Mouse (Mus musculus): ENCODE results near the gene Crxos. TPM values are rescaled to one million over a fixed set of nuclear protein-coding genes. Genes with fewer than 3 reads are reported as not detected.

The Crxos gene
- polyA plus RNA-seq, 2 experiments, result not detected

- WGBS, result 89% methylated on average over 1 of the region's 1 CpGs
- Histone ChIP-seq H3K4me1 (ENCODE audit: control insufficient read depth, insufficient read depth, low read length) (no peaks in the 10 kb centered on the region), H3K9me3 (ENCODE audit: control insufficient read depth, low read length) (no peaks in the 10 kb centered on the region), H3K9ac (ENCODE audit: low read depth, low read length, severe bottlenecking) (no peak overlapping the region), H3K4me3 (replicated peaks; ENCODE audit: low read length) (no peak overlapping the region), H3K36me3 (ENCODE audit: control insufficient read depth, insufficient read depth, low read length) (no peaks in the 10 kb centered on the region), H3K27ac (replicated peaks; ENCODE audit: low read depth, low read length) (no peak overlapping the region), H3K4me2 (replicated peaks; ENCODE audit: low read depth, low read length, severe bottlenecking) (no peak overlapping the region), H3K27me3 (ENCODE audit: control insufficient read depth, insufficient read depth, low read length) (no peaks in the 10 kb centered on the region)
- DNase-seq (ENCODE audit: low spot score), result no peak
- no peak for TF ChIP-seq POLR2A (IDR thresholded peaks at IDR 0.05; ENCODE audit: borderline replicate concordance, extremely low read depth, insufficient read depth, insufficient read length)
- no peak for ATAC-seq (ENCODE audit: low FRiP score, low read depth)
Measured at GRCm38 (mm10) chr7:15906602-15907001, 24.2 kb downstream of the Crxos start.

- Histone ChIP-seq H3K4me3 (replicated peaks; ENCODE audit: low read length) (no peak overlapping the region), H3K27me3 (ENCODE audit: control insufficient read depth, insufficient read depth, low read length) (no peaks in the 10 kb centered on the region), H3K4me2 (replicated peaks; ENCODE audit: low read depth, low read length, severe bottlenecking) (no peak overlapping the region), H3K9ac (ENCODE audit: low read depth, low read length, severe bottlenecking) (no peak overlapping the region), H3K27ac (replicated peaks; ENCODE audit: low read depth, low read length) (no peak overlapping the region), H3K36me3 (ENCODE audit: control insufficient read depth, insufficient read depth, low read length) (no peaks in the 10 kb centered on the region), H3K4me1 (ENCODE audit: control insufficient read depth, insufficient read depth, low read length) (no peaks in the 10 kb centered on the region), H3K9me3 (ENCODE audit: control insufficient read depth, low read length) (no peaks in the 10 kb centered on the region)
- ATAC-seq (ENCODE audit: low FRiP score, low read depth) (no peak), DNase-seq (ENCODE audit: low spot score) (no peak)
- WGBS, result 68% methylated on average over 8 of the region's 8 CpGs
- no peak for TF ChIP-seq POLR2A (IDR thresholded peaks at IDR 0.05; ENCODE audit: borderline replicate concordance, extremely low read depth, insufficient read depth, insufficient read length)
Measured at GRCm38 (mm10) chr7:15907971-15908590, 25.7 kb downstream of the Crxos start.

DNA sequence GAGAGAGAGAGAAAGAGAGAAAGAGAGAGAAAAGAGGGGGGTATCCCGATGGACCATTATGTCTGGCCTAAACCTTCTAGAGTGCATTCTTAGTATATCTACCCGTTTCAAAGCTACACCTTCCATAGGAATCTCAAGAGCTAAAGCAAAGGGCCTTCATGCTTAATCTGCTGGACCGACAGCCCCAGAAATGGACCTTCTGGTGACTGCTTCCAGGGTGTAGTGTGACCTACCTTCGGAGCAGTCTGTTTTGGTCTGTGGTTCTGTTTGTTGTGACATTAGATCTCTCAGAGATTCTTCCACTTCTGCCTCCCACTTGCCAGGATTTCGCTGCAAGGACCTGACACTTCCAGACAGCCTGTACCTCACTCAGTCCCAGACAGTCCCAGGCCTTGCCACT, 28.1 kb downstream of the Crxos start:
- no peaks in the 10 kb centered on the region for H3K36me3 ChIP-seq (ENCODE audit: control insufficient read depth, insufficient read depth, low read length)
- H3K9me3 ChIP-seq (ENCODE audit: control insufficient read depth, low read length), result no peaks in the 10 kb centered on the region
- H3K4me3 ChIP-seq (replicated peaks; ENCODE audit: low read length), result no peak overlapping the region
- H3K27ac ChIP-seq (replicated peaks; ENCODE audit: low read depth, low read length), result no peak overlapping the region
- 89% methylated on average over 5 of the region's 5 CpGs for WGBS
- H3K9ac ChIP-seq (ENCODE audit: low read depth, low read length, severe bottlenecking), result no peak overlapping the region
- TF ChIP-seq POLR2A (IDR thresholded peaks at IDR 0.05; ENCODE audit: borderline replicate concordance, extremely low read depth, insufficient read depth, insufficient read length), result no peak
- H3K4me1 ChIP-seq (ENCODE audit: control insufficient read depth, insufficient read depth, low read length), result no peaks in the 10 kb centered on the region
- H3K4me2 ChIP-seq (replicated peaks; ENCODE audit: low read depth, low read length, severe bottlenecking), result no peak overlapping the region
- H3K27me3 ChIP-seq (ENCODE audit: control insufficient read depth, insufficient read depth, low read length), result no peaks in the 10 kb centered on the region
- DNase-seq (ENCODE audit: low spot score) (no peak), ATAC-seq (ENCODE audit: low FRiP score, low read depth) (no peak)

GRCm38 (mm10) chr7:15912183-15912582, 29.8 kb downstream of the Crxos start:
- H3K4me2 ChIP-seq (replicated peaks; ENCODE audit: low read depth, low read length, severe bottlenecking), result no peak overlapping the region
- no peaks in the 10 kb centered on the region for H3K9me3 ChIP-seq (ENCODE audit: control insufficient read depth, low read length)
- H3K27me3 ChIP-seq (ENCODE audit: control insufficient read depth, insufficient read depth, low read length), result no peaks in the 10 kb centered on the region
- H3K4me3 ChIP-seq (replicated peaks; ENCODE audit: low read length), result no peak overlapping the region
- ATAC-seq (ENCODE audit: low FRiP score, low read depth) (peak; percentile 36), DNase-seq (ENCODE audit: low spot score) (peak; percentile 80)
- WGBS, result 4% methylated on average over 4 of the region's 4 CpGs
- H3K36me3 ChIP-seq (ENCODE audit: control insufficient read depth, insufficient read depth, low read length), result peaks cover 4% of the 10 kb centered on the region
- H3K4me1 ChIP-seq (ENCODE audit: control insufficient read depth, insufficient read depth, low read length), result no peaks in the 10 kb centered on the region
- H3K27ac ChIP-seq (replicated peaks; ENCODE audit: low read depth, low read length), result no peak overlapping the region
- TF ChIP-seq POLR2A (IDR thresholded peaks at IDR 0.05; ENCODE audit: borderline replicate concordance, extremely low read depth, insufficient read depth, insufficient read length), result no peak
- no peak overlapping the region for H3K9ac ChIP-seq (ENCODE audit: low read depth, low read length, severe bottlenecking)

DNA sequence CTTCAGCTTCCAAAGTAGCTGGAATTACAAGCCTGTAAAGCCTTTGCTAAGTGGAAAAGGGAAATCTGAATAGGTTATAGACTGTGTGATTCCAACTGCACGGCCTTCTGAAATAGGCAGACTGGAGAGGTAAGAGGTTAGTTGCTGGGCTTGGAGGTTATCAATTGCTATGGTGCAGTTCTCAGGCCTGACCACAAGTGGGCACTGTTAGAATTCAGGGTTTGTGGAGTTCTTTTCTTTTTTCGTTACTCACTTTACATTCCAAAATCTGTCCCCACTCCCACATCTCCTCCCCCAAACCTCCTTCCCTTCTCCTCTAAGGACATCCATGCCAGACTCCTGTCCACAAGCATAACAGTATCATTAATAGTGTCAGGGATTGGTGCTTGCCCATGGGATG, 31.8 kb downstream of the Crxos start:
- H3K27me3 ChIP-seq (ENCODE audit: control insufficient read depth, insufficient read depth, low read length), result no peaks in the 10 kb centered on the region
- no peak overlapping the region for H3K9ac ChIP-seq (ENCODE audit: low read depth, low read length, severe bottlenecking)
- no peak for ATAC-seq (ENCODE audit: low FRiP score, low read depth)
- no peaks in the 10 kb centered on the region for H3K9me3 ChIP-seq (ENCODE audit: control insufficient read depth, low read length)
- no peak overlapping the region for H3K4me2 ChIP-seq (replicated peaks; ENCODE audit: low read depth, low read length, severe bottlenecking)
- no peak for TF ChIP-seq POLR2A (IDR thresholded peaks at IDR 0.05; ENCODE audit: borderline replicate concordance, extremely low read depth, insufficient read depth, insufficient read length)
- H3K36me3 ChIP-seq (ENCODE audit: control insufficient read depth, insufficient read depth, low read length), result peaks cover 17% of the 10 kb centered on the region
- no peaks in the 10 kb centered on the region for H3K4me1 ChIP-seq (ENCODE audit: control insufficient read depth, insufficient read depth, low read length)
- DNase-seq (ENCODE audit: low spot score), result peak; percentile 20
- no peak overlapping the region for H3K27ac ChIP-seq (replicated peaks; ENCODE audit: low read depth, low read length)
- no peak overlapping the region for H3K4me3 ChIP-seq (replicated peaks; ENCODE audit: low read length)
- WGBS, result 48% methylated on average over 2 of the region's 2 CpGs
